Mouse (Mus musculus) testis, adult 2 months (tissue): ENCODE results near the gene Dbr1.

ENCODE experiments used
- CTCF ChIP-seq: fragments of 200-500 bp; IDR thresholded peaks from 2 replicates; pipeline ENCODE4 v1.5.1; 2012; ENCODE audit warnings: low read depth, mild to moderate bottlenecking, inconsistent platforms, low read length, moderate library complexity; ENCODE audit not compliant: control insufficient read depth, insufficient read depth, insufficient replicate concordance
- POLR2A ChIP-seq: fragments of 200-500 bp; IDR thresholded peaks from 2 replicates; pipeline ENCODE4 v1.6.1; 2012; ENCODE audit warnings: low read depth, mild to moderate bottlenecking, inconsistent platforms, low read length, moderate library complexity; ENCODE audit not compliant: control insufficient read depth

DNA sequence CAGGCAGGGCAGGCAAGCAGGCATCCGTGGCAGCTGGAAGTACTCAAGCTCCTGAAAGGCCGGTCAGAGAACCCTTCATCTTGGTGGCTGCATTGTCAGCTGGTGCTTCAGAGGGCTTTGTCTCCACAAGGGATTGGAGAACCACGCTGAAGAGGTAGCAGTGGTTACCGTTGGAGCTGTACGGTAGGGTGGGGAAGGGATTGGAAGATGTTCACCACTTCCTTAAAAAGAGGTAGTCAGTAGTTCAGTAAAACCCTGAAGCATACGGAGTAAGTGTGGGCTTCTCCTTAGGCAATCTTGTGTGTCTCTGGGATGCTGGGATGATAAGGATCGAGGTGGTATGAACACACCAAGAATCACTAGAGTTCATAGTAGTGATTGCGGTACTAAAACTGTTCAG lies 15.5 kb downstream of the Dbr1 start:
- TF ChIP-seq CTCF (no peak), POLR2A (no peak)
